Mouse (Mus musculus): ENCODE results near the gene Zfp39.

DNA sequence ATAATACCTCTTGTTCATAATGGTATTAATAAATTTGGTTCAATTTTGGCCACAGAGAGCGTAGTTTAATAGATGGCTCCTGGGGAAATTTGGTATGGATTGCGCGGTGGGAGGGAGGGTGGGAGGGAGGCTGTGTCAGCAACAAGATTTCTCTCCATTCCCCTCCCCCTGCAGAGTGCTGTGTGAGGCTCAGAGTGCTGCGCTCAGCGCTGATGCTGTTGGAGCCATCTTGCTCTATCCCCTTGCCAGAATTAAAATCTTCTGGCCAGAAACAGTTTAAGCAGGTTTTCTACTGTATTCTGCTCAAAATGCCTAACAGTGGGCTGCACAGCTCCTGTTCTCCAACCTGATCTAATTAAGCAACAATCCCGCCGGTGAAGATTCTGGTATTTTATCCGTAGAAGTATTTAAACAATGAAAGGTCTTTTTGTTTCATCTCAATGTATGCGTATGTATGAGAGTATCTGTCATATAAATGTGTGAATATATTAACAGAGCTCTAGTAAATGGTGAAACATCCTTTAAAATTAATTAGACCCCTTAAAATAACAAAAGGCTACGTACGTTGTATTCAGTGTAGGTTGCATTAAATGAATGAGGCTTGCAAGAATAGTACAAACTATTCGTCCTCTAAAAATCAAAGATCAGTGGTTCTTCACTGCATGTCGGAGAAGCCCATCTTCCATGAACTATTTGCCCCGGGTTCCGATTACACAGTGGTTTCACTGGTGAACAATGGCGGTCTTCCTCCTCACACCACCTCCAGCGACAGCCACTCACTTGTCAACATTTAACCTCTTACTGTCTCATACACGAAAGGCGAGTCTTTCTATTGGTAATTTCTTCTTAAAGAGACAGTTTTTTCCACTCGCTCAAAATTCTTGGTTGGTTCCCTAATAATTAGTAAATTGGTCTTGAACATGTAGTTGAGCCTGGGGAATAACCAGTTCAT is 45.7 kb upstream of the Zfp39 start:
- TF ChIP-seq ZNF384 (IDR thresholded peaks at IDR 0.05; ENCODE audit: low read depth, low read length) = no peak
- TF ChIP-seq ZC3H11A (IDR thresholded peaks at IDR 0.05; ENCODE audit: borderline replicate concordance, low read depth, low read length) = no peak
- TF ChIP-seq CHD2 (IDR thresholded peaks at IDR 0.05; ENCODE audit: low read depth, low read length) = no peak
